Mouse (Mus musculus) heart, postnatal 14 days (tissue): ENCODE measurements at regions not wholly inside any gene's neighbourhood (a gene's known extent, or its start where the extent isn't known, plus 50 kb on each side); places are given as distances from the start of the nearest gene placed in this dataset.

Experiments used
- DNase-seq, 2 experiments: peaks; one replicate each; pipeline ENCODE4 v3.0.0; 2021 to 2022
- intact Hi-C: fragments of 180-260 bp; cut with DNase I; formaldehyde crosslinking; loops from one replicate; pipeline ENCODE4 v1.15.1; 2025

- intact Hi-C loops, result loop anchor here (5.0 kb wide), 1 partner anchor 50 kb away; the partner anchor contains the start of gene Rap1b
- DNase-seq, result peak; percentile 16 to 21
Observed at GRCm38 (mm10) chr10:117896911-117897643, 51.2 kb upstream of the Rap1b start.

DNA sequence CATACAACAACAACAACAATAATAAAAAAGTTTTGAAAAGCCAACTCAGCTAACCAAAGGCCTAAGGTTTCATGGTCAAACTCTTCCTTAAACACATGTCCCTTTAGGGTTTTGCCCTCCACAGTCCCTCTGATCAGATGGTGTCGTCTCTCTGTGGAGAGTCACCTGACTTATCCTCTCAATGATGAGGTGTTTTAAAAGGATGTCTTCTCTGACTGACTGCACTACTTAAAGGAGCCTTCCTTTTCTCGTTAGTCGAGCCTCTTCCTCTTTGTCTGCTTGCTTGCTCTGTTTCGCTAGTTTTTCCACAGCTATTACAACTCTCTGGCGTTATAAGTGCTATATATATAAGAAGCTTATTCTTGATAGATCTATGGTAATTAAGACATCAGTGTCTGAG is 51.9 kb upstream of the Rap1b start:
- intact Hi-C loops, result loop anchor here (5.0 kb wide), 1 partner anchor 50 kb away; the partner anchor contains the start of gene Rap1b
- no peak for DNase-seq

DNA sequence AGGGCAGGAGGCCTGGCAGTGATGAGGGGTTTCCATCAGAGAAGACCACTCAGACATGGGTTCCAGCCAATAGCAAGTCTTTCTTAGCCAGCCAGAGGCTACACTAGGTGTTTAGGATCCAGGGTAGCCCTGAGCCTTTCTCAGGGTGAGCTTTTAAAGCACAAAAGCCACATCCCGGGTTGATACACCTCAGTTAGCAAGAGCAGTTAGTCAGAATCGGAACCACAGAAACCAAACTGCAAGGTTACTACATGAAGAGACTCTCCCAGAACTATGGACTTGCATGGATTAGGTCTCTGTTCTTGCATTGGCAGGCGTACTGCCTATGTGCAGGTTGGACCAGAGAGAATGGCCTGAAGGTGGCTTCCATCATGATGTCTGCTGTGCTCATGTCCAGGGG is 52.6 kb upstream of the Rap1b start:
- DNase-seq, result no peak
- intact Hi-C loops, result loop anchor here (5.0 kb wide), 1 partner anchor 51 kb away; the partner anchor contains the start of gene Rap1b

GRCm38 (mm10) chr10:117899410-117899935 is 53.6 kb upstream of the Rap1b start:
- peak; percentile 18 to 19 for DNase-seq
- intact Hi-C loops, result loop anchor here (5.0 kb wide), 1 partner anchor 52 kb away; the partner anchor contains the start of gene Rap1b

- intact Hi-C loops, result loop anchor here (5.0 kb wide), 3 partner anchors 37 to 202 kb away; no protein-coding TSS in a partner anchor
Observed at GRCm38 (mm10) chr10:117905666-117906266, 59.9 kb upstream of the Rap1b start.

GRCm38 (mm10) chr10:117906267-117906811 is 60.5 kb upstream of the Rap1b start:
- intact Hi-C loops, result loop anchor here (5.0 kb wide), 3 partner anchors 36 to 201 kb away; no protein-coding TSS in a partner anchor
- DNase-seq, result peak; percentile 80 to 81

More at GRCm38 (mm10) chr10:117905666-117906266, 59.9 kb upstream of the Rap1b start:
- DNase-seq, result peak; percentile 63 to 69

DNA sequence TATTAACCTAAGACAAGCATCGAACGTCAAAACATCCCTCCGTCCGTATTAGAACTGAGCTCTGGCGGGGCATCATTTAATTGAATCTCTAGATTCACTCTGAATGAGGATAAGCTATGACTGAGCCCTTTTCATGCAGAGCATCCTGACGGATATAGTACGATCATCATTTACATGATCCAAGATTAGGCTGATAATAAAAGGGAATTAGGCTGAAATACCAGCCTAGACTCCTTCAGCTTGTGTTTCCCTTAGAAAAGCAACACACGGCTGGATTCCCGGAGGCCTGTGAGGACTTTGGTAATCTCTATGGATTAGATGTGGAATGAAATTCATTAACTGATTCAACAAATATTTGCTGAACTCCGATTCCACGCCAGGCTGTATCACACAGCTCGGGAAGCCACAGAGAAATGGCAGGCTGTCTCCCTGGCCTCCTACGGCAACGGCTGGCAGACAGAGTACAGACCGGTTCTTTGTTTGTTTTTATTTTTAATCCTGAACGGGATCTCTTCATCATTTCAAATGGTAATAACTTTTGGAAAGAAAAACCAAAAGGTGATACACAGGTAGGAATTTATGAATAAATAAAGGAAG is 62.3 kb upstream of the Rap1b start:
- no peak for DNase-seq
- intact Hi-C loops, result loop anchor here (5.0 kb wide), 3 partner anchors 34 to 199 kb away; no protein-coding TSS in a partner anchor

GRCm38 (mm10) chr10:117909155-117909554 is 63.3 kb upstream of the Rap1b start:
- no peak for DNase-seq
- intact Hi-C loops, result loop anchor here (5.0 kb wide), 3 partner anchors 33 to 198 kb away; no protein-coding TSS in a partner anchor

DNA sequence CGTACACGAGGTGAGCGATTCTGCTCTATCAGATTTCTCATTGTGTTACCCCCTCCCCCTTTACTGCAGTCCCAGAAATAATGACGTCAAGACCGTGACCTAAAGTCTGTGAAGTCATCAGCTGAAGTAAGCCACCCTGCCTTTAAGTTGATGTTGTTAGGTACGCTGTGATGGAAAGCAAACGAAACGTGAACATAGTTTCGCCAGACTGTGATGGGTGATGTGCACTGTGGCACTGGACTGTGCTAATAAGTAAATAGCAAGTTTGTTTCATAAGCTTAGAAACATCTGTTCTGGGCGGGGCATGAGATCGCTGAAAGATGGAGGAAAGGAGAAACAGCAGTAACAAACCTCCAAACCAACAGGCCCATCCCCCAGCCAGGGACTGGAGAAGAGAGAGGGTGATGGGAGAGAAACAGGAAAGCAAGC is 64.0 kb upstream of the Rap1b start:
- DNase-seq, result no peak
- intact Hi-C loops, result loop anchor here (5.0 kb wide), 3 partner anchors 32 to 197 kb away; no protein-coding TSS in a partner anchor

DNA sequence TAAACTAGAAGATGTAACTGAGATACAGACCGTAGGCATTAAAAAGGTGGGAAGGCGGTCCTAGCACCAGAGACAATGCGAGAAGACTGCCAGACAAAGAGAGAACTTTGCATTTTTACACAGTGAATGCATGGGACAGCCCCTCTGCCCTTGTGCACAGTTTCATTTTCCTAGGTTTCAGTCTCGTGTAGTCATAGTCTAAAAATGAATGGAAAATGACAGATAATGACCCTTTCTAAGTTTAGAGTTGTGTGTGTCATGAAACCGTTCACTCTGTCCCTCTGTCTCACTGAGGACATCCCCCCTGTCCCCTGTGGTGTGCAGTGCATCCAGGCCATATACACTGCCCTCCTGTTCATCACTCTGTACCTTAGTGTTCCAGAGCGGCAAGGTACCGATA is 64.6 kb upstream of the Rap1b start:
- intact Hi-C loops, result no loop called here
- no peak for DNase-seq

DNA sequence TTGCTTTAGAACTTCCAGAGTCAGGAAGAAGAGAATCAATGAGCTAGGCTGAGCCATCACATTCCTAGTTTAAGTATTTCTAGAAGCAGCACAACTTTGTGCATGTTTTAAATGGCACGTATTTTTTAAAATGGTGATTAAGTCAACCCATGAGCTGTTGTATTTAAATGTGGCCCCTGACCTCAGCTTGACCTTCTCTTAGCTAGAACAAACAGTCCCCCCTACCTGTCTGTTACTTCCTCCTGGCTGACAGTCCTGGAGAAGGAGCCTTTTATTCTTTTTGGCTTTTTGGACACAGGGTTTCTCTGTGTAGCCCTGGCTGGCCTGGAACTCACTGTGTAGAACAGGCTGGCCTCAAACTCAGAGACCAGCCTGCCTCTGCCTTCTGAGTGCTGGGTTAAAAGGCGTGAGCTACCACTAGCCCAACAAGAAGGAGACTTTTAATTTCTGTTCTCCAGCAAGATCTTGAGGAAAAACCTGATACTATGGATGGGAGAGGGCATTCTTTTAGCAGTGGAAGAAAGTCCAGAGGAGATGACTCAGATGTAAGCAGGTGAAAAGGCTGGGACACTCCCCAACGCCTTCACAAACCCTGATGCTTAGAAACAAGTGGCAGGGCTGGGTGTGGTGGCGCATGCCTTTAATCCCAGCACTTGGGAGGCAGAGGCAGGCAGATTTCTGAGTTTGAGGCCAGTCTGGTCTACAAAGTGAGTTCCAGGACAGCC is 69.3 kb upstream of the Rap1b start:
- intact Hi-C loops, result no loop called here
- DNase-seq, result no peak

- no peak for DNase-seq
- intact Hi-C loops, result no loop called here
Observed at GRCm38 (mm10) chr10:117916280-117916679, 70.4 kb upstream of the Rap1b start.

DNA sequence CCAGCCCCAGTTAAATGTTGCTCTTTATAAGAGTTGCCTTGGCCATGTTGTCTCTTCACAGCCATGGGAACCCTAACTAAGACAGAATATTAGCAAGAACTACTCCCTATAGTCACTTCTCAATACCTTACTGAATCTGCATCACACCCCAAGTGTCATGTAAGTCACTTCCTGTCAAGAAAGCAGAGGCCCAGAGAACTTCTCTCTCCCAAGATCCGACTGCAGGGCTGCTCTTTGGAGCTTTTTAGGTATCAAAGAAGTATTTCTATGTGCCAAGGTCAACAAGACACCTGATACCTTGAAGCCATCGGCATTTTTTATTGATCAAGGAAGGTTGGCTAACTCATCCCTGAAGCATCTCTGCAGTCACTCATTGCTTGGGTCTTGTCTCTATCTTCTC is 72.0 kb upstream of the Rap1b start:
- intact Hi-C loops, result no loop called here
- DNase-seq, result no peak

- intact Hi-C loops, result no loop called here
- no peak for DNase-seq
Observed at GRCm38 (mm10) chr10:117918616-117919015, 72.8 kb upstream of the Rap1b start.

GRCm38 (mm10) chr10:117919186-117919941 is 73.5 kb upstream of the Rap1b start:
- intact Hi-C loops, result no loop called here

GRCm38 (mm10) chr10:117925186-117925585 is 79.4 kb upstream of the Rap1b start:
- intact Hi-C loops, result no loop called here

More at GRCm38 (mm10) chr10:117919186-117919941, 73.5 kb upstream of the Rap1b start:
- DNase-seq, result no peak

GRCm38 (mm10) chr10:117925611-117926555 is 80.0 kb upstream of the Rap1b start:
- intact Hi-C loops, result no loop called here
- peak; percentile 31 to 43 for DNase-seq

More at GRCm38 (mm10) chr10:117925186-117925585, 79.4 kb upstream of the Rap1b start:
- DNase-seq, result no peak

- DNase-seq, result no peak
- intact Hi-C loops, result no loop called here
Observed at GRCm38 (mm10) chr10:117928998-117929397, 83.2 kb upstream of the Rap1b start.
